Mouse (Mus musculus) retina, embryonic 14.5 days (tissue): ENCODE results near the gene Zfp574.

ENCODE experiments used
- DNase-seq: peaks from one replicate; pipeline ENCODE4 v3.0.0-alpha.2; 2015; ENCODE audit warnings: low spot score

Zfp574 gene

GRCm38 (mm10) chr7:25072716-25073390 lies 486 bp downstream of the Zfp574 start:
- DNase-seq: peak; percentile 66

GRCm38 (mm10) chr7:25073924-25074323 lies 1.6 kb downstream of the Zfp574 start:
- DNase-seq: no peak

GRCm38 (mm10) chr7:25076296-25076662 lies 3.9 kb downstream of the Zfp574 start:
- DNase-seq: no peak

GRCm38 (mm10) chr7:25076663-25077413 lies 4.5 kb downstream of the Zfp574 start:
- peak; percentile 99 for DNase-seq

GRCm38 (mm10) chr7:25077414-25077755 lies 5.0 kb downstream of the Zfp574 start:
- no peak for DNase-seq

- DNase-seq: no peak
Observed at GRCm38 (mm10) chr7:25079496-25080026, 7.2 kb downstream of the Zfp574 start.

GRCm38 (mm10) chr7:25080431-25080830 lies 8.1 kb downstream of the Zfp574 start:
- no peak for DNase-seq

- peak; percentile 76 for DNase-seq
Observed at GRCm38 (mm10) chr7:25082510-25082909, 10.1 kb downstream of the Zfp574 start.

- no peak for DNase-seq
Observed at GRCm38 (mm10) chr7:25084621-25085020, 12.3 kb downstream of the Zfp574 start.

GRCm38 (mm10) chr7:25086656-25087055 lies 14.3 kb downstream of the Zfp574 start:
- DNase-seq: peak; percentile 42

GRCm38 (mm10) chr7:25087256-25087912 lies 15.0 kb downstream of the Zfp574 start:
- peak; percentile 31 for DNase-seq

- no peak for DNase-seq
Observed at GRCm38 (mm10) chr7:25087972-25088371, 15.6 kb downstream of the Zfp574 start.

- peak; percentile 58 for DNase-seq
Observed at GRCm38 (mm10) chr7:25088531-25088930, 16.2 kb downstream of the Zfp574 start.

- no peak for DNase-seq
Observed at GRCm38 (mm10) chr7:25088968-25089367, 16.6 kb downstream of the Zfp574 start.

GRCm38 (mm10) chr7:25089875-25090274 lies 17.5 kb downstream of the Zfp574 start:
- peak; percentile 55 for DNase-seq

- DNase-seq: no peak
Observed at GRCm38 (mm10) chr7:25098169-25098568, 25.8 kb downstream of the Zfp574 start.

- no peak for DNase-seq
Observed at GRCm38 (mm10) chr7:25099581-25099980, 27.2 kb downstream of the Zfp574 start.

GRCm38 (mm10) chr7:25105411-25106160 lies 33.2 kb downstream of the Zfp574 start:
- DNase-seq: peak; percentile 96

GRCm38 (mm10) chr7:25106790-25107502 lies 34.6 kb downstream of the Zfp574 start:
- no peak for DNase-seq

GRCm38 (mm10) chr7:25109355-25109754 lies 37.0 kb downstream of the Zfp574 start:
- DNase-seq: no peak

- no peak for DNase-seq
Observed at GRCm38 (mm10) chr7:25110336-25110735, 38.0 kb downstream of the Zfp574 start.
